Mouse (Mus musculus) liver, embryonic 16.5 days (tissue): ENCODE results near the gene Tmem239. TPM values are rescaled to one million over a fixed set of nuclear protein-coding genes. Genes with fewer than 3 reads are reported as not detected.

ENCODE experiments used
- ATAC-seq: fragments of 200-750 bp; cut with Nextera tagmentation; 2 replicates; pipeline ENCODE4 v1.8.0; 2017; ENCODE audit warnings: low read depth, mild to moderate bottlenecking, moderate number of reproducible peaks, moderate library complexity
- H3K27ac ChIP-seq: fragments of 300-500 bp; sonication (generic); 2 replicates; pipeline ENCODE4 v1.5.1; 2014; ENCODE audit warnings: mild to moderate bottlenecking, low read length
- H3K27me3 ChIP-seq: fragments of 300-500 bp; sonication (generic); 2 replicates; pipeline ENCODE4 v1.6.1; 2014; ENCODE audit warnings: low read depth, low read length, mixed read lengths; ENCODE audit not compliant: control insufficient read depth, insufficient read depth
- H3K36me3 ChIP-seq: fragments of 300-500 bp; sonication (generic); 2 replicates; pipeline ENCODE4 v1.6.1; 2014; ENCODE audit warnings: mild to moderate bottlenecking; ENCODE audit not compliant: control insufficient read depth, insufficient read depth
- H3K4me1 ChIP-seq: fragments of 300-500 bp; sonication (generic); 2 replicates; pipeline ENCODE4 v1.6.1; 2014; ENCODE audit warnings: low read depth, low read length, mixed read lengths; ENCODE audit not compliant: control insufficient read depth
- H3K4me2 ChIP-seq: fragments of 300-500 bp; sonication (generic); 2 replicates; pipeline ENCODE4 v1.6.1; 2014; ENCODE audit warnings: low read depth, low read length, mixed read lengths
- H3K4me3 ChIP-seq: fragments of 300-500 bp; sonication (generic); 2 replicates; pipeline ENCODE4 v1.5.1; 2014; ENCODE audit warnings: low read depth, mild to moderate bottlenecking, low read length
- H3K9ac ChIP-seq: fragments of 300-500 bp; sonication (generic); 2 replicates; pipeline ENCODE4 v1.6.1; 2014; ENCODE audit warnings: low read depth, low read length
- H3K9me3 ChIP-seq: fragments of 300-500 bp; sonication (generic); replicated peaks from 2 replicates; pipeline ENCODE4 v1.6.1; 2016; ENCODE audit warnings: low read length; ENCODE audit not compliant: control insufficient read depth
- WGBS: fragments of 180-500 bp; shearing (Covaris S2); extraction: QIAGEN DNeasy Blood & Tissue Kit; methylation state at CpG from one replicate; pipeline ENCODE4 v1.1.7; 2014; ENCODE audit not compliant: insufficient replicate concordance; 5-methylcytosine and 5-hydroxymethylcytosine counted together
- polyA plus RNA-seq: library from polyadenylated mRNA; unstranded; fragments of >200 nt; fragmentation: Nextera tagmentation; extraction: Ambion mirVana; gene quantifications from 2 replicates; pipeline ENCODE4 v1.2.1, GENCODE M21; 2015

Gene Tmem239
- polyA plus RNA-seq, 1 experiment from 2014 or later, result not detected

- WGBS, result 58% methylated on average over 4 of the region's 4 CpGs
- H3K4me2 ChIP-seq, result no peak overlapping the region
- no peak for ATAC-seq
- no peaks in the 10 kb centered on the region for H3K4me1 ChIP-seq
- H3K27me3 ChIP-seq, result peaks cover 23% of the 10 kb centered on the region
- no peak overlapping the region for H3K27ac ChIP-seq
- no peaks in the 10 kb centered on the region for H3K36me3 ChIP-seq
- H3K4me3 ChIP-seq, result no peak overlapping the region
- no peak overlapping the region for H3K9ac ChIP-seq
- no peaks in the 10 kb centered on the region for H3K9me3 ChIP-seq
Measured at GRCm38 (mm10) chr2:130401891-130402290, 4.4 kb upstream of the Tmem239 start.

- Histone ChIP-seq H3K27me3 (no peaks in the 10 kb centered on the region), H3K27ac (no peak within 1 kb of the TSS), H3K9me3 (no peaks in the 10 kb centered on the region), H3K4me3 (no peak within 1 kb of the TSS), H3K4me1 (no peaks in the 10 kb centered on the region), H3K36me3 (no peaks in the 10 kb centered on the region), H3K4me2 (no peak within 1 kb of the TSS), H3K9ac (no peak within 1 kb of the TSS)
- WGBS, result 66% methylated on average over 1 of the region's 1 CpGs
- no peak for ATAC-seq
Measured at GRCm38 (mm10) chr2:130404939-130405338, 1.3 kb upstream of the Tmem239 start, which contains the start of the genes Gm28372 and 1700020A23Rik. Gm28372 (plus strand) TSS chr2:130405239. 1700020A23Rik (plus strand) TSS chr2:130405259.

GRCm38 (mm10) chr2:130408194-130408593, 1.9 kb downstream of the Tmem239 start:
- H3K36me3 ChIP-seq, result no peaks in the 10 kb centered on the region
- 35% methylated on average over 6 of the region's 6 CpGs for WGBS
- ATAC-seq, result no peak
- H3K4me2 ChIP-seq, result no peak overlapping the region
- no peaks in the 10 kb centered on the region for H3K4me1 ChIP-seq
- no peaks in the 10 kb centered on the region for H3K27me3 ChIP-seq
- no peak overlapping the region for H3K4me3 ChIP-seq
- H3K9ac ChIP-seq, result no peak overlapping the region
- no peak overlapping the region for H3K27ac ChIP-seq
- H3K9me3 ChIP-seq, result no peaks in the 10 kb centered on the region

- no peaks in the 10 kb centered on the region for H3K36me3 ChIP-seq
- WGBS, result 32% methylated on average over 16 of the region's 16 CpGs
- H3K27me3 ChIP-seq, result no peaks in the 10 kb centered on the region
- no peak overlapping the region for H3K4me3 ChIP-seq
- H3K9me3 ChIP-seq, result no peaks in the 10 kb centered on the region
- no peak overlapping the region for H3K27ac ChIP-seq
- no peaks in the 10 kb centered on the region for H3K4me1 ChIP-seq
- no peak overlapping the region for H3K9ac ChIP-seq
- H3K4me2 ChIP-seq, result no peak overlapping the region
- ATAC-seq, result no peak
Measured at GRCm38 (mm10) chr2:130411558-130412495, 5.5 kb downstream of the Tmem239 start.

- Histone ChIP-seq H3K4me3 (no peak overlapping the region), H3K4me2 (no peak overlapping the region), H3K9me3 (no peaks in the 10 kb centered on the region), H3K9ac (no peak overlapping the region), H3K27ac (no peak overlapping the region), H3K4me1 (no peaks in the 10 kb centered on the region), H3K27me3 (no peaks in the 10 kb centered on the region), H3K36me3 (no peaks in the 10 kb centered on the region)
- WGBS, result 62% methylated on average over 3 of the region's 3 CpGs
- no peak for ATAC-seq
Measured at GRCm38 (mm10) chr2:130412775-130413174, 6.5 kb downstream of the Tmem239 start.

GRCm38 (mm10) chr2:130414094-130414856, 8.0 kb downstream of the Tmem239 start:
- WGBS, result 62% methylated on average over 6 of the region's 6 CpGs
- no peak overlapping the region for H3K9ac ChIP-seq
- H3K36me3 ChIP-seq, result no peaks in the 10 kb centered on the region
- ATAC-seq, result no peak
- no peaks in the 10 kb centered on the region for H3K27me3 ChIP-seq
- H3K4me1 ChIP-seq, result no peaks in the 10 kb centered on the region
- H3K4me3 ChIP-seq, result no peak overlapping the region
- no peak overlapping the region for H3K27ac ChIP-seq
- no peak overlapping the region for H3K4me2 ChIP-seq
- no peaks in the 10 kb centered on the region for H3K9me3 ChIP-seq

GRCm38 (mm10) chr2:130421781-130422620, 15.7 kb downstream of the Tmem239 start:
- Histone ChIP-seq H3K4me1 (peaks cover 14% of the 10 kb centered on the region), H3K36me3 (no peaks in the 10 kb centered on the region), H3K9me3 (no peaks in the 10 kb centered on the region), H3K9ac (no peak overlapping the region), H3K27ac (no peak overlapping the region), H3K27me3 (no peaks in the 10 kb centered on the region), H3K4me3 (no peak overlapping the region), H3K4me2 (no peak overlapping the region)
- no peak for ATAC-seq
- WGBS, result 81% methylated on average over 26 of the region's 26 CpGs

- 16% methylated on average over 49 of the region's 49 CpGs for WGBS
Measured at GRCm38 (mm10) chr2:130423397-130424125, 17.3 kb downstream of the Tmem239 start.

More at GRCm38 (mm10) chr2:130423397-130424125, 17.3 kb downstream of the Tmem239 start:
- Histone ChIP-seq H3K9ac (peak overlapping the region; percentile 86), H3K27ac (peak overlapping the region; percentile 83), H3K9me3 (no peaks in the 10 kb centered on the region), H3K4me2 (peak overlapping the region; percentile 96), H3K4me3 (peak overlapping the region; percentile 87), H3K27me3 (no peaks in the 10 kb centered on the region), H3K36me3 (no peaks in the 10 kb centered on the region), H3K4me1 (peaks cover 14% of the 10 kb centered on the region)
- peak; percentile 49 for ATAC-seq
